Mouse (Mus musculus) gastrocnemius, adult 8-10 months (tissue): ENCODE results near the gene Chpt1. TPM values are rescaled to one million over a fixed set of nuclear protein-coding genes. Genes with fewer than 3 reads are reported as not detected.
"Not testable (repeated sequence)": the region's sequence is repeated elsewhere in the genome, so short reads cannot be mapped to it uniquely, and the experiment has no call there.

Experiments used
- DNase-seq, 2 experiments: peaks; one replicate each; pipeline ENCODE4 v3.0.0; 2022; ENCODE audit warnings: low spot score in 2 of 2
- total RNA-seq, 4 experiments: library from RNA; stranded (reverse); gene quantifications; 2 replicates each; pipeline ENCODE4 v1.2.4; 2022

Gene Chpt1
- total RNA-seq: 100 to 1,000 TPM in 2 of 4 experiments, 10 to 100 TPM in 2; 94.8 to 118 (median 103) TPM

- DNase-seq: peak; percentile 77 to 84
These were observed at the start of gene Chpt1 for GRCm38 (mm10) chr10:88503421-88504314. Gene Chpt1 (minus strand): TSS chr10:88504073.

- DNase-seq: no peak
These were observed 48.9 kb upstream of the Chpt1 start for GRCm38 (mm10) chr10:88552738-88553137.

- no peak for DNase-seq
These were observed 46.4 kb upstream of the Chpt1 start for GRCm38 (mm10) chr10:88550225-88550624.

- no peak for DNase-seq
These were observed 43.8 kb upstream of the Chpt1 start for GRCm38 (mm10) chr10:88547635-88548034.

GRCm38 (mm10) chr10:88530631-88531030 lies 26.8 kb upstream of the Chpt1 start:
- no peak for DNase-seq

- DNase-seq: no peak
These were observed 20.1 kb upstream of the Chpt1 start for GRCm38 (mm10) chr10:88524016-88524415.

- no peak for DNase-seq
These were observed 19.3 kb upstream of the Chpt1 start for GRCm38 (mm10) chr10:88523212-88523611.

- DNase-seq: no peak
These were observed 18.9 kb upstream of the Chpt1 start for GRCm38 (mm10) chr10:88522795-88523194.

GRCm38 (mm10) chr10:88515049-88515448 lies 11.2 kb upstream of the Chpt1 start:
- not testable (repeated sequence) for DNase-seq

- DNase-seq: peak in 1 of 2 experiments; percentile 51
These were observed 10.6 kb upstream of the Chpt1 start for GRCm38 (mm10) chr10:88514495-88514894.

- no peak for DNase-seq
These were observed 9.8 kb upstream of the Chpt1 start for GRCm38 (mm10) chr10:88513574-88514135.

- no peak for DNase-seq
These were observed 7.5 kb upstream of the Chpt1 start for GRCm38 (mm10) chr10:88511355-88511754.

- DNase-seq: peak in 1 of 2 experiments; percentile 12
These were observed 6.8 kb upstream of the Chpt1 start for GRCm38 (mm10) chr10:88510503-88511271.

- DNase-seq: no peak
These were observed 3.8 kb upstream of the Chpt1 start for GRCm38 (mm10) chr10:88507691-88508143.

GRCm38 (mm10) chr10:88505256-88505655 lies 1.4 kb upstream of the Chpt1 start:
- no peak for DNase-seq

- no peak for DNase-seq
These were observed 608 bp upstream of the Chpt1 start for GRCm38 (mm10) chr10:88504481-88504880.

- DNase-seq: no peak
These were observed 954 bp downstream of the Chpt1 start for GRCm38 (mm10) chr10:88502919-88503318.

- DNase-seq: no peak
These were observed 1.7 kb downstream of the Chpt1 start for GRCm38 (mm10) chr10:88501886-88502765.

- no peak for DNase-seq
These were observed 2.5 kb downstream of the Chpt1 start for GRCm38 (mm10) chr10:88501370-88501769.

GRCm38 (mm10) chr10:88499993-88500392 lies 3.9 kb downstream of the Chpt1 start:
- DNase-seq: no peak
